Mouse (Mus musculus): ENCODE results near the gene Rnf183.

DNA sequence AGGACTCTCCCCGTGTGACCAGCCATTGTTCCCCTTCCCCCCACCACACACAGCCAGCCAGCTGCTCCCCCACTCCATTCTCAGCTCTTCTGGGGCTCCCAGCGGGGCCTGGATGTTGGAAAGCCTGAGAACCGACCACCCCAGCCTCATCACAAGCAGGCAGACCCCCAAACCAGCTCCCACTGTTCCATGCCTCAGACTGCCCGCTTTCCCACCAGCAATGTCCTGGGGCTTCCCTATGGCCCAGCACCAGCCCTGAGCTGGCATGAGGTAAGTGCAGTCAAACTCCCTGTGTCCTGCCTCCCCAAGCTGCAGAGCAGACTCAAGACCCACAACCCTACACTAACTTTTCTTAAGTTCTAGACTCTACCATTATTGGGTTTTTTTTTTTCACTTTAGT lies 28.9 kb downstream of the Rnf183 start:
- TF ChIP-seq USF1 (IDR thresholded peaks at IDR 0.05; ENCODE audit: low read depth) (no peak), CTCF (IDR thresholded peaks at IDR 0.05; ENCODE audit: control insufficient read depth, insufficient read depth, insufficient read length) (no peak), FOSL1 (IDR thresholded peaks at IDR 0.05; ENCODE audit: insufficient read depth, low read length, poor library complexity, severe bottlenecking) (no peak), MYOD1 (IDR thresholded peaks at IDR 0.05; ENCODE audit: control insufficient read depth, insufficient read length, low read depth) (no peak), MAX (IDR thresholded peaks at IDR 0.05) (no peak), CEBPB (IDR thresholded peaks at IDR 0.05; ENCODE audit: low read depth) (no peak), MYOG (IDR thresholded peaks at IDR 0.05; ENCODE audit: control insufficient read depth, extremely low read depth, insufficient read length) (no peak)

Data from C2C12 (cell line).